Mouse (Mus musculus): ENCODE measurements around the gene Atg9a.

GRCm38 (mm10) chr1:75217893-75218226, 25.9 kb upstream of the Atg9a start:
- TF ChIP-seq CTCF (IDR thresholded peaks at IDR 0.05; ENCODE audit: extremely low read depth, insufficient read depth, insufficient read length, insufficient replicate concordance) = no peak
- no peak for TF ChIP-seq POLR2A (IDR thresholded peaks at IDR 0.05; ENCODE audit: low read depth, low read length)

Measured in spleen, adult 2 months (tissue).